Mouse (Mus musculus): Measurements from ENCODE around the gene Vps37d. TPM values are rescaled to one million over a fixed set of nuclear protein-coding genes. Genes with fewer than 3 reads are reported as not detected.

Gene Vps37d
- polyA plus RNA-seq, 1 experiment from 2014 or later: 12.0 TPM

GRCm38 (mm10) chr5:135109426-135109825 is 31.4 kb upstream of the Vps37d start:
- DNase-seq (ENCODE audit: low spot score) (no peak), ATAC-seq (ENCODE audit: low FRiP score) (no peak)
- Histone ChIP-seq H3K36me3 (ENCODE audit: control insufficient read depth, insufficient read depth, low read length) (no peaks in the 10 kb centered on the region), H3K27me3 (ENCODE audit: control insufficient read depth, insufficient read depth, low read length) (peaks cover 34% of the 10 kb centered on the region), H3K4me3 (ENCODE audit: low read depth, low read length) (no peak overlapping the region), H3K9me3 (ENCODE audit: control insufficient read depth, low read length) (no peaks in the 10 kb centered on the region), H3K9ac (ENCODE audit: low read depth, low read length) (no peak overlapping the region), H3K4me1 (replicated peaks; ENCODE audit: control insufficient read depth, insufficient read depth, low read length) (peaks cover 3% of the 10 kb centered on the region; the same call in 1 of the 2 replicates), H3K4me2 (replicated peaks; ENCODE audit: low read depth, low read length) (no peak overlapping the region), H3K27ac (ENCODE audit: low read depth, low read length) (no peak overlapping the region)
- 93% methylated on average over 3 of the region's 3 CpGs for WGBS

DNA sequence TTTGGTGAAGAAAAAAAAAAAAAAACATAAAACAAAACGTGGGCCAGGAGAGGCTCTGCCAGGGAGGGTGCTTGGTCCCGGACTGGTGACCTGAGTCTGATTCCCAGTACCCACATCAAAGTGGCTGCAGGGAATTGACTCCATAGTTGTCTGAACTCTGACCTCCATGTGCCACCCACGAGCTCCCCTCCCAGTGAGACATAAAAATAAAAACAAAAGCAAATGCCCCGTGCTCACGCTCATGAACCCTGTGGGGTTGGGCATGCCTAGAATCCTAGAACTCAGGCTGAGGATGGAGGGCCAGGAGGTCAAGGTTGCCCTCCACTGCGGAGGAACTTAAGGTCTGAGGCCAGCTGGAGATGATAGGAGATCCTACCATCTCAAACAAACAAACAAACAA is 31.0 kb upstream of the Vps37d start:
- Histone ChIP-seq H3K27ac (ENCODE audit: low read depth, low read length) (no peak overlapping the region), H3K27me3 (ENCODE audit: control insufficient read depth, insufficient read depth, low read length) (peaks cover 34% of the 10 kb centered on the region), H3K9ac (ENCODE audit: low read depth, low read length) (no peak overlapping the region), H3K4me3 (ENCODE audit: low read depth, low read length) (no peak overlapping the region), H3K9me3 (ENCODE audit: control insufficient read depth, low read length) (no peaks in the 10 kb centered on the region), H3K36me3 (ENCODE audit: control insufficient read depth, insufficient read depth, low read length) (no peaks in the 10 kb centered on the region), H3K4me2 (replicated peaks; ENCODE audit: low read depth, low read length) (no peak overlapping the region), H3K4me1 (replicated peaks; ENCODE audit: control insufficient read depth, insufficient read depth, low read length) (peaks cover 3% of the 10 kb centered on the region; the same call in 1 of the 2 replicates)
- no peak for ATAC-seq (ENCODE audit: low FRiP score)
- WGBS: 46% methylated on average over 6 of the region's 6 CpGs
- DNase-seq (ENCODE audit: low spot score): no peak

- DNase-seq (ENCODE audit: low spot score): peak; percentile 61
- Histone ChIP-seq H3K36me3 (ENCODE audit: control insufficient read depth, insufficient read depth, low read length) (no peaks in the 10 kb centered on the region), H3K4me2 (replicated peaks; ENCODE audit: low read depth, low read length) (peak overlapping the region; percentile 93), H3K27ac (ENCODE audit: low read depth, low read length) (no peak overlapping the region), H3K9me3 (ENCODE audit: control insufficient read depth, low read length) (no peaks in the 10 kb centered on the region), H3K4me3 (ENCODE audit: low read depth, low read length) (peak overlapping the region; percentile 49), H3K27me3 (ENCODE audit: control insufficient read depth, insufficient read depth, low read length) (peaks cover 34% of the 10 kb centered on the region), H3K9ac (ENCODE audit: low read depth, low read length) (no peak overlapping the region), H3K4me1 (replicated peaks; ENCODE audit: control insufficient read depth, insufficient read depth, low read length) (peaks cover 3% of the 10 kb centered on the region; the same call in 1 of the 2 replicates)
- ATAC-seq (ENCODE audit: low FRiP score): no peak
- WGBS: 9% methylated on average over 40 of the region's 40 CpGs
These were observed 29.7 kb upstream of the Vps37d start for GRCm38 (mm10) chr5:135107521-135108501.

GRCm38 (mm10) chr5:135106758-135107256 is 28.7 kb upstream of the Vps37d start:
- Histone ChIP-seq H3K27ac (ENCODE audit: low read depth, low read length) (no peak overlapping the region), H3K4me2 (replicated peaks; ENCODE audit: low read depth, low read length) (peak overlapping the region; percentile 93), H3K9me3 (ENCODE audit: control insufficient read depth, low read length) (no peaks in the 10 kb centered on the region), H3K27me3 (ENCODE audit: control insufficient read depth, insufficient read depth, low read length) (peaks cover 34% of the 10 kb centered on the region), H3K36me3 (ENCODE audit: control insufficient read depth, insufficient read depth, low read length) (no peaks in the 10 kb centered on the region), H3K9ac (ENCODE audit: low read depth, low read length) (peak overlapping the region; percentile 52; the same call in 1 of the 2 replicates), H3K4me1 (replicated peaks; ENCODE audit: control insufficient read depth, insufficient read depth, low read length) (peaks cover 3% of the 10 kb centered on the region; the same call in 1 of the 2 replicates), H3K4me3 (ENCODE audit: low read depth, low read length) (peak overlapping the region; percentile 49)
- peak; percentile 91 for DNase-seq (ENCODE audit: low spot score)
- ATAC-seq (ENCODE audit: low FRiP score): peak; percentile 91
- under 1% methylated on average over 48 of the region's 48 CpGs for WGBS

DNA sequence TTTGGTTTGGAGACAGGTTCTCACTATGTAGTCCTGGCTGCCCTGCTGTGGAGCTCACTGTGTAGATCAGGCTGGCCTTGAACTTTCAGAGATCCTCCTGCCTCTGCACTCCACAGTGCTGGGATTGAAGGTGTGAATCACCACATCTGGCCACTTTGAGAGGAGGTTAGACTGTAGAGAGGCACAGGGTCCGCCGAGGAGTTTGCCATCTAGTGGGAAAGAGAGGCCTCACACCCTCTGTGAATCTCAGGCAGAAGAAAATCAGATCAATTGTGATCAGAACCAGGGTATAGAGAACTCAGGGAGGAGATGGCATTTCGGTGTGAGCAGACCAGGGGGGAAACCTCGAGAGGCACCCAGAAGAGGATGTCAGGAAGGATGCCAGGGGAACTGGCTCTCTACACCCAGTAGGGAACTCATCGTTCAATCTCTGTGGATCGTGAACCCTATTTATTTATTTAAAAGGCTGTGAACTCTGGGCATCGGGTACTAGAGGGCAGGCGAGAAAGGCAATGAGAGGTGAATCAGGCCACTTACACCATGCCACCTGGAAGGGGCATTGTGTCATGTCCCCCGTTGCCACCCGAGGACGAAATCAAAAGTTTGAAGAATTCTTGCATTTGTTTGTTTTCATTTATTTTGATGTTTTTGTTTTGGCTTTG is 26.1 kb upstream of the Vps37d start:
- Histone ChIP-seq H3K4me1 (replicated peaks; ENCODE audit: control insufficient read depth, insufficient read depth, low read length) (peaks cover 3% of the 10 kb centered on the region; the same call in 1 of the 2 replicates), H3K36me3 (ENCODE audit: control insufficient read depth, insufficient read depth, low read length) (no peaks in the 10 kb centered on the region), H3K4me2 (replicated peaks; ENCODE audit: low read depth, low read length) (no peak overlapping the region), H3K27me3 (ENCODE audit: control insufficient read depth, insufficient read depth, low read length) (peaks cover 30% of the 10 kb centered on the region), H3K9ac (ENCODE audit: low read depth, low read length) (no peak overlapping the region), H3K9me3 (ENCODE audit: control insufficient read depth, low read length) (no peaks in the 10 kb centered on the region), H3K27ac (ENCODE audit: low read depth, low read length) (no peak overlapping the region), H3K4me3 (ENCODE audit: low read depth, low read length) (no peak overlapping the region)
- DNase-seq (ENCODE audit: low spot score) (peak; percentile 24), ATAC-seq (ENCODE audit: low FRiP score) (no peak)
- WGBS: 64% methylated on average over 11 of the region's 11 CpGs

GRCm38 (mm10) chr5:135100981-135101380 is 22.9 kb upstream of the Vps37d start:
- H3K27ac ChIP-seq (ENCODE audit: low read depth, low read length): no peak overlapping the region
- DNase-seq (ENCODE audit: low spot score) (no peak), ATAC-seq (ENCODE audit: low FRiP score) (no peak)
- no peaks in the 10 kb centered on the region for H3K9me3 ChIP-seq (ENCODE audit: control insufficient read depth, low read length)
- H3K27me3 ChIP-seq (ENCODE audit: control insufficient read depth, insufficient read depth, low read length): 0 out of 2 replicates have a peak, but pooled peaks cover 4% of the 10 kb centered on the region
- 76% methylated on average over 1 of the region's 1 CpGs for WGBS
- H3K9ac ChIP-seq (ENCODE audit: low read depth, low read length): no peak overlapping the region
- no peaks in the 10 kb centered on the region for H3K4me1 ChIP-seq (replicated peaks; ENCODE audit: control insufficient read depth, insufficient read depth, low read length)
- no peaks in the 10 kb centered on the region for H3K36me3 ChIP-seq (ENCODE audit: control insufficient read depth, insufficient read depth, low read length)
- H3K4me3 ChIP-seq (ENCODE audit: low read depth, low read length): no peak overlapping the region
- H3K4me2 ChIP-seq (replicated peaks; ENCODE audit: low read depth, low read length): no peak overlapping the region

DNA sequence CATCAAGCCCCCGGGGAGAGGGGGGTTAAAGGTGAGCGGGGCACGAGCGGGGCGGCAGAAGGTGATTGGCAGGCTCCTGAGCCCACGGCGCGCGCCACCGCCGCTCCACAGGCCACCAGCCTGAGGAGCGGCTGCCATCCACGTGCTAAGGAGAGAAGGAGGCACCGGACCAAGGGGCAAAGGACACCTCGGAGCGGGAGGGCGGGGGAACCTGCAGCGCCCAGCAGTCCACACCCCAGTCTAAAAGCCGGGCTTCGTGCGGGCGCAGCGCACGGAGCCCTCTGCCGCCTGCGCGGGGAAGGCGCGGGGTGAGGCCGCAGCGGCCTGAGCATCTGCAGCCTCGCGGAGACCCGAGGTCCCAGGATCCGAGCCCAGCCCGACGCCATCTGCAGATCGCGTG is 11.6 kb upstream of the Vps37d start, which contains the start of gene Mlxipl:
TSS of gene Mlxipl (plus strand) at position 238 of the 400 bp plus-strand sequence.
- ATAC-seq (ENCODE audit: low FRiP score) (no peak), DNase-seq (ENCODE audit: low spot score) (peak; percentile 23)
- H3K9me3 ChIP-seq (ENCODE audit: control insufficient read depth, low read length): no peaks in the 10 kb centered on the region
- H3K4me2 ChIP-seq (replicated peaks; ENCODE audit: low read depth, low read length): peak within 1 kb of the TSS; percentile 33
- H3K4me3 ChIP-seq (ENCODE audit: low read depth, low read length): peak within 1 kb of the TSS; percentile 18; the same call in 1 of the 2 replicates
- no peaks in the 10 kb centered on the region for H3K4me1 ChIP-seq (replicated peaks; ENCODE audit: control insufficient read depth, insufficient read depth, low read length)
- H3K36me3 ChIP-seq (ENCODE audit: control insufficient read depth, insufficient read depth, low read length): no peaks in the 10 kb centered on the region
- peaks cover 25% of the 10 kb centered on the region for H3K27me3 ChIP-seq (ENCODE audit: control insufficient read depth, insufficient read depth, low read length)
- 2% methylated on average over 39 of the region's 39 CpGs for WGBS
- H3K27ac ChIP-seq (ENCODE audit: low read depth, low read length): no peak within 1 kb of the TSS
- 0 out of 2 replicates have a peak within 1 kb of the TSS, but pooled peaks have one; percentile 19 for H3K9ac ChIP-seq (ENCODE audit: low read depth, low read length)

- Histone ChIP-seq H3K27ac (ENCODE audit: low read depth, low read length) (no peak overlapping the region), H3K4me1 (replicated peaks; ENCODE audit: control insufficient read depth, insufficient read depth, low read length) (no peaks in the 10 kb centered on the region), H3K27me3 (ENCODE audit: control insufficient read depth, insufficient read depth, low read length) (peaks cover 25% of the 10 kb centered on the region), H3K9ac (ENCODE audit: low read depth, low read length) (no peak overlapping the region), H3K4me2 (replicated peaks; ENCODE audit: low read depth, low read length) (no peak overlapping the region), H3K36me3 (ENCODE audit: control insufficient read depth, insufficient read depth, low read length) (no peaks in the 10 kb centered on the region), H3K4me3 (ENCODE audit: low read depth, low read length) (no peak overlapping the region), H3K9me3 (ENCODE audit: control insufficient read depth, low read length) (no peaks in the 10 kb centered on the region)
- ATAC-seq (ENCODE audit: low FRiP score): no peak
- WGBS: 60% methylated on average over 4 of the region's 4 CpGs
- no peak for DNase-seq (ENCODE audit: low spot score)
These were observed 8.8 kb upstream of the Vps37d start for GRCm38 (mm10) chr5:135086871-135087270.
